Mouse (Mus musculus) olfactory bulb, adult 2 months (tissue): ENCODE data around the gene Emc9. TPM values are rescaled to one million over a fixed set of nuclear protein-coding genes. Genes with fewer than 3 reads are reported as not detected.

ENCODE experiments used
- H3K27ac ChIP-seq: fragments of 200-500 bp; 2 replicates; pipeline ENCODE4 v1.5.1; 2012; ENCODE audit warnings: low read depth, low read length; ENCODE audit not compliant: insufficient read depth
- H3K4me1 ChIP-seq: fragments of 200-500 bp; 2 replicates; pipeline ENCODE4 v1.6.1; 2012; ENCODE audit warnings: low read length; ENCODE audit not compliant: control insufficient read depth, insufficient read depth
- H3K4me3 ChIP-seq: fragments of 200-500 bp; 2 replicates; pipeline ENCODE4 v1.5.1; 2012; ENCODE audit warnings: mild to moderate bottlenecking, low read depth, low read length, moderate library complexity; ENCODE audit not compliant: insufficient read depth
- CTCF ChIP-seq: fragments of 200-500 bp; IDR thresholded peaks from 2 replicates; pipeline ENCODE4 v1.5.1; 2012; ENCODE audit warnings: low read depth, mild to moderate bottlenecking, low read length, moderate library complexity; ENCODE audit not compliant: insufficient read depth
- POLR2A ChIP-seq: fragments of 200-500 bp; IDR thresholded peaks from 2 replicates; pipeline ENCODE4 v1.6.1; 2012; ENCODE audit warnings: mild to moderate bottlenecking, low read depth, low read length, moderate library complexity; ENCODE audit not compliant: insufficient read depth
- WGBS: fragments of 180-500 bp; shearing (Covaris S2); methylation state at CpG from one replicate; pipeline ENCODE4 v1.1.7; 2018; 5-methylcytosine and 5-hydroxymethylcytosine counted together
- polyA plus RNA-seq: library from polyadenylated mRNA; stranded (reverse); fragments of >200 nt; gene quantifications from 2 replicates; pipeline ENCODE4 v1.2.4, GENCODE M21; 2012; ENCODE audit warnings: low replicate concordance; ENCODE audit not compliant: missing spikeins, insufficient read depth, insufficient read length

The Emc9 gene
- polyA plus RNA-seq: not detected in 2 replicates

GRCm38 (mm10) chr14:55584702-55585565, at the start of gene Emc9:
Gene Emc9 (minus strand): TSS chr14:55585302.
- Histone ChIP-seq H3K4me3 (peak within 1 kb of the TSS; percentile 91), H3K4me1 (peaks cover 3% of the 10 kb centered on the region), H3K27ac (peak within 1 kb of the TSS; percentile 55)
- WGBS: 3% methylated on average over 43 of the region's 43 CpGs
- TF ChIP-seq CTCF: no peak
- peak; percentile 34; the same call in 1 of the 2 replicates for TF ChIP-seq POLR2A

GRCm38 (mm10) chr14:55629312-55629711, 44.2 kb upstream of the Emc9 start:
- no peak for TF ChIP-seq CTCF
- TF ChIP-seq POLR2A: no peak
- no peak overlapping the region for H3K27ac ChIP-seq
- peaks cover 4% of the 10 kb centered on the region; the same call in 1 of the 2 replicates for H3K4me1 ChIP-seq
- 46% methylated on average over 5 of the region's 5 CpGs for WGBS
- H3K4me3 ChIP-seq: no peak overlapping the region

- WGBS: 91% methylated on average over 27 of the region's 27 CpGs
- H3K27ac ChIP-seq: no peak overlapping the region
- no peak overlapping the region for H3K4me3 ChIP-seq
- H3K4me1 ChIP-seq: no peaks in the 10 kb centered on the region
- TF ChIP-seq POLR2A (no peak), CTCF (no peak)
Measured at GRCm38 (mm10) chr14:55628077-55628827, 43.1 kb upstream of the Emc9 start.

GRCm38 (mm10) chr14:55618486-55619195, 33.5 kb upstream of the Emc9 start:
- WGBS: 55% methylated on average over 22 of the region's 22 CpGs
- TF ChIP-seq POLR2A (no peak), CTCF (no peak)
- no peak overlapping the region for H3K27ac ChIP-seq
- peak overlapping the region; percentile 12 for H3K4me3 ChIP-seq
- H3K4me1 ChIP-seq: no peaks in the 10 kb centered on the region

GRCm38 (mm10) chr14:55617822-55618221, 32.7 kb upstream of the Emc9 start, which contains the start of gene Rec8:
Gene Rec8 (plus strand): TSS chr14:55618037.
- 32% methylated on average over 21 of the region's 21 CpGs for WGBS
- H3K4me3 ChIP-seq: peak within 1 kb of the TSS; percentile 12
- no peak within 1 kb of the TSS for H3K27ac ChIP-seq
- no peak for TF ChIP-seq POLR2A
- no peak for TF ChIP-seq CTCF
- H3K4me1 ChIP-seq: no peaks in the 10 kb centered on the region

- Histone ChIP-seq H3K4me3 (no peak overlapping the region), H3K4me1 (no peaks in the 10 kb centered on the region), H3K27ac (no peak overlapping the region)
- TF ChIP-seq POLR2A (no peak), CTCF (no peak)
- 93% methylated on average over 2 of the region's 2 CpGs for WGBS
Measured at GRCm38 (mm10) chr14:55616844-55617243, 31.7 kb upstream of the Emc9 start.

- Histone ChIP-seq H3K4me3 (no peak overlapping the region), H3K4me1 (no peaks in the 10 kb centered on the region), H3K27ac (no peak overlapping the region)
- no peak for TF ChIP-seq POLR2A
- no peak for TF ChIP-seq CTCF
- WGBS: 78% methylated on average over 2 of the region's 2 CpGs
Measured at GRCm38 (mm10) chr14:55615876-55616275, 30.8 kb upstream of the Emc9 start.

GRCm38 (mm10) chr14:55614565-55615178, 29.6 kb upstream of the Emc9 start:
- Histone ChIP-seq H3K4me1 (no peaks in the 10 kb centered on the region), H3K4me3 (no peak overlapping the region), H3K27ac (no peak overlapping the region)
- TF ChIP-seq CTCF (no peak), POLR2A (no peak)
- 81% methylated on average over 7 of the region's 7 CpGs for WGBS
